Mouse (Mus musculus): Measurements from ENCODE around the gene Cobl. TPM values are rescaled to one million over a fixed set of nuclear protein-coding genes. Genes with fewer than 3 reads are reported as not detected.
A peak's percentile ranks its signal among the peaks of the same experiment; 100 is the strongest.

Gene Cobl
- total and polyA plus RNA-seq, 2 experiments from 2014 or later, result 20.5 to 42.5 TPM

DNA sequence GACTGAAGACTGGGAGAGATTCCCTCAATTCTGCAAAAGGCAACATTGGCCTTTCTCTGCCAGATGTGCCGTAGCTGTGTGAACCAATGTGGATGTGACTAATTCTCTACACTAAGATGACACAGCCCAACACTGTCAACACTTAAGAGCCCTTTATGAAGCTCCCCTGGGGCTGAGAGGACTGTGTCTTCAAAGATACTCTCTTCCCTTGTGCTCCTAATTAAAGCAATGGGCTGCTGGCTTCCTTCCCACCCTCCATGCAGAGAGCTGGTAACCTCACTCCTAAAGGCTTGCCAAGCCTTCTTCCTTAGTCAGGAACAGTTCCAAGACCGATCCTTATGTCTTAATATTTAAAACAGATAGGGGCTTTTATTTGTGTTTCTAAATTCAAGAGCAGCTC is 79.9 kb downstream of the Cobl start:
- H3K4me2 ChIP-seq (ENCODE audit: low read depth, low read length), result no peak overlapping the region
- H3K27me3 ChIP-seq (ENCODE audit: control insufficient read depth, insufficient read depth, low read length), result no peaks in the 10 kb centered on the region
- H3K9me3 ChIP-seq (replicated peaks; ENCODE audit: control insufficient read depth, low read length), result no peaks in the 10 kb centered on the region
- ATAC-seq (ENCODE audit: insufficient read depth, low read depth) (no peak), DNase-seq (ENCODE audit: low spot score) (no peak)
- 0 out of 2 replicates have a peak overlapping the region, but pooled peaks have one; percentile 10 for H3K9ac ChIP-seq (replicated peaks; ENCODE audit: low read depth, low read length)
- H3K4me1 ChIP-seq (ENCODE audit: control insufficient read depth, insufficient read depth), result peaks cover 36% of the 10 kb centered on the region
- H3K36me3 ChIP-seq (replicated peaks; ENCODE audit: control insufficient read depth, insufficient read depth, low read length), result no peaks in the 10 kb centered on the region
- H3K4me3 ChIP-seq (ENCODE audit: low read depth, low read length), result no peak overlapping the region
- no peak overlapping the region for H3K27ac ChIP-seq (ENCODE audit: low read depth)
- TF ChIP-seq CTCF (IDR thresholded peaks at IDR 0.05; ENCODE audit: low read depth), result no peak
- TF ChIP-seq EP300 (IDR thresholded peaks at IDR 0.05; ENCODE audit: low read depth), result no peak
- WGBS, result 28% methylated on average over 2 of the region's 2 CpGs

DNA sequence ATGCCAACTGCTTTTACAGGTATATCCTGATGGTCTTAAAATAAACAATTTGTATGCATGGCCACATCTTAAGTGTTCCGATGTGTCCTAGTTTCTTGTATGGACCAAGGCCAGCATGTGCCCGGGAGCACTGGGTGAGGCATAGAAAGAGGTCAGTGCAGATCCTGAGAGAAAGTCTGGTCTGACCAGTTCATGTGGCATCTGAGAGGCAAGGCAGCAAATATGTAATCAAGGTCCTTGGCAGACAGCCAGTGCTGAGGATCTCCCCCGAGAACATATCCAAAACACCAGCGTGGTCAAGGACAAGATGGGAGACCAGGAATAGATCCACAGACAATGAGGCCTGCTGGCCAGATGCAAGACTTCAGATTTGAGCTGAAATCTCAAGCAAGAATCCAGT is 81.8 kb downstream of the Cobl start:
- no peaks in the 10 kb centered on the region for H3K36me3 ChIP-seq (replicated peaks; ENCODE audit: control insufficient read depth, insufficient read depth, low read length)
- H3K27me3 ChIP-seq (ENCODE audit: control insufficient read depth, insufficient read depth, low read length), result no peaks in the 10 kb centered on the region
- H3K27ac ChIP-seq (ENCODE audit: low read depth), result no peak overlapping the region
- no peak overlapping the region for H3K9ac ChIP-seq (replicated peaks; ENCODE audit: low read depth, low read length)
- no peak for TF ChIP-seq CTCF (IDR thresholded peaks at IDR 0.05; ENCODE audit: low read depth)
- TF ChIP-seq EP300 (IDR thresholded peaks at IDR 0.05; ENCODE audit: low read depth), result no peak
- WGBS, result 25% methylated on average over 4 of the region's 4 CpGs
- no peak overlapping the region for H3K4me2 ChIP-seq (ENCODE audit: low read depth, low read length)
- DNase-seq (ENCODE audit: low spot score) (no peak), ATAC-seq (ENCODE audit: insufficient read depth, low read depth) (no peak)
- no peaks in the 10 kb centered on the region for H3K9me3 ChIP-seq (replicated peaks; ENCODE audit: control insufficient read depth, low read length)
- no peak overlapping the region for H3K4me3 ChIP-seq (ENCODE audit: low read depth, low read length)
- H3K4me1 ChIP-seq (ENCODE audit: control insufficient read depth, insufficient read depth), result peaks cover 36% of the 10 kb centered on the region

DNA sequence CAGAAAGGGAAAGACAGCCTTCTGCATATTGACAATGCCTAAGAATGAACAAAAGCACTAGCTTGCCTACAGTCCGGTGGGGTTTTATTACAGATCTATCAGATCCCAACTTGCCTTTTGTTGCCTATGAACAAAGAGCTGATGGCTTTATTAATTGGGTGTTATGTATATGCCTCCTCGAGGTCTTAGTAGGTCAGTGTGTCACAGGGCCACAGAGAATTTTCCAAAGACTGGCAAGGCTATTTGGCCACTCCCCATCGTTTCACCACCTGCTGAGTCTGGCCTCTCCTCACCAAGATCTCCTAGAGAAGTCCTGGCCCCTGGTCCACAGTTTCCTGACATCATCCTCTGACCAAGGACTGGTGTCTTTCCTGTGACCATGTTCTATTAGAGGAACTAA is 83.7 kb downstream of the Cobl start:
- 76% methylated on average over 3 of the region's 3 CpGs for WGBS
- H3K4me1 ChIP-seq (ENCODE audit: control insufficient read depth, insufficient read depth), result peaks cover 36% of the 10 kb centered on the region
- DNase-seq (ENCODE audit: low spot score) (no peak), ATAC-seq (ENCODE audit: insufficient read depth, low read depth) (no peak)
- H3K27ac ChIP-seq (ENCODE audit: low read depth), result no peak overlapping the region
- no peaks in the 10 kb centered on the region for H3K27me3 ChIP-seq (ENCODE audit: control insufficient read depth, insufficient read depth, low read length)
- H3K9me3 ChIP-seq (replicated peaks; ENCODE audit: control insufficient read depth, low read length), result no peaks in the 10 kb centered on the region
- TF ChIP-seq CTCF (IDR thresholded peaks at IDR 0.05; ENCODE audit: low read depth) (no peak), EP300 (IDR thresholded peaks at IDR 0.05; ENCODE audit: low read depth) (no peak)
- H3K36me3 ChIP-seq (replicated peaks; ENCODE audit: control insufficient read depth, insufficient read depth, low read length), result no peaks in the 10 kb centered on the region
- no peak overlapping the region for H3K4me2 ChIP-seq (ENCODE audit: low read depth, low read length)
- H3K4me3 ChIP-seq (ENCODE audit: low read depth, low read length), result no peak overlapping the region
- no peak overlapping the region for H3K9ac ChIP-seq (replicated peaks; ENCODE audit: low read depth, low read length)

DNA sequence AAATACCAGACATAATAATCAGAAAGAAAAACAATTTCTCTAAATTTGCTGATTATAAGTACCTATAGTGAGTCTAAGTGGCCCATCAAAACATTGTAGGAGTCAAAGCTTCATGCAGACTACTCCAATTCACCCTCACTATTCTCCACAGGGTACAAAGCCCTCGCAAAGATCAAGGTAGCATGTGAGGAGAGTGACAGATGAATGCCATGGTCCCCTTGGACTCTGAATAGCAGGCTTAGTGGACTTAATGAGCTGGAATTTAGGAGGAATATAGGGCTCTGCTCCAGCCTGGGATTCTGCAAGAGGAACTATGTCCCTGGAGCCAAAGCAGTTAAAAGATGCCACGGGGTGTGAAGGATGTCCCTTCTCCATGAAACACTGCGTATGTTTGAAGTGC is 88.1 kb downstream of the Cobl start:
- ATAC-seq (ENCODE audit: insufficient read depth, low read depth), result no peak

DNA sequence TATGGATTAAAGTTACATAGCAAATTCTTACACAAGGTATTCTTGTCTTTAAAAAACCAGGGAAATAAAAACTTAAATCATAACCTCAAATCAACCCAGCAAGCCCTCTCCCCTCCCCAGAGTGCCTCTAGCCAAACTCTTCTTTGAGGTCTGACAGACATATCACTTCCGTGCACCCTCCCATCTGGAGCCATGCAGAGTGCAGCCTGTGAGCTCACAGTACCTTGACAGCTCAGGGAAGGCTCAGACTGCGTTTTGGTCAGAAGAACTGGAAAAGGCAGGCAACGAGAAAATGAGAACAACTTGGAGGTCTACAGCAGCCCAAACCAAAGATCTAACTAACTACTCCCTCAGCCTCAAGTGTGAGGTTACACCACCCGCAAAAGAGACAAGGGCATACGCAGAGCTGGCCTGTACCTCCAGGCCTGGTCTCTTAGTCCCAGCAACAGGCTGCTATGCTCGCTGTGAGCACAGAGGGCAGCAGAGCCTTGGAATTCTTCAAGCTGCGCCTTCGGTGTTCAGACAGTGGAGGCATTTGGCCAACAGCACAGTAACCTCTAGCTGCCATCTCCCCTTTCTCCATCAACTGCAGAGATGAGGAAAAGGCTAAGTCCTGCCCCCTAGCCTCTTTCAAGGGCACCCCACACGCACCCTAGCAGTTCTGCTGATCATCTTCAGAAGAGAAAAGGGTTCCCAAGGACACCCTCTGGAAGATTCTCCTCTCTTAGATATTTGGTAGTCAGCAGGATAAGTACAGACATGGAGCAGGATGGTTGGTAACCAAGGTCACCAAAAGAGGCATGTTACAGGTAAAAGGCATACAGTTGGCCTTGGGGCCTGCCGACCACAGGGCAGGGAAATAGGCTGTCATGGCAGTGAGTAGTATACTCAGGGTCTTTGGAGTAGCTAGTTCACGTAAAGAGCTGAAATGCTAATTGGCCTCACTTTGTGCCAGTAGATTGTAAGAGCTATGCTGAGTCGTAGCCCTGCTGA is 91.4 kb downstream of the Cobl start:
- Histone ChIP-seq H3K36me3 (replicated peaks; ENCODE audit: control insufficient read depth, insufficient read depth, low read length) (no peaks in the 10 kb centered on the region), H3K4me3 (ENCODE audit: low read depth, low read length) (no peak overlapping the region), H3K4me1 (ENCODE audit: control insufficient read depth, insufficient read depth) (no peaks in the 10 kb centered on the region), H3K9ac (replicated peaks; ENCODE audit: low read depth, low read length) (no peak overlapping the region), H3K27me3 (ENCODE audit: control insufficient read depth, insufficient read depth, low read length) (no peaks in the 10 kb centered on the region), H3K4me2 (ENCODE audit: low read depth, low read length) (no peak overlapping the region), H3K9me3 (replicated peaks; ENCODE audit: control insufficient read depth, low read length) (no peaks in the 10 kb centered on the region), H3K27ac (ENCODE audit: low read depth) (no peak overlapping the region)
- WGBS, result 26% methylated on average over 12 of the region's 12 CpGs
- peak; percentile 78 for DNase-seq (ENCODE audit: low spot score)
- peak; percentile 95 for TF ChIP-seq CTCF (IDR thresholded peaks at IDR 0.05; ENCODE audit: low read depth)
- no peak for TF ChIP-seq EP300 (IDR thresholded peaks at IDR 0.05; ENCODE audit: low read depth)
- ATAC-seq (ENCODE audit: insufficient read depth, low read depth), result peak; percentile 90

More for the DNA sequence above, 88.1 kb downstream of the Cobl start:
- no peak for DNase-seq (ENCODE audit: low spot score)
- no peaks in the 10 kb centered on the region for H3K27me3 ChIP-seq (ENCODE audit: control insufficient read depth, insufficient read depth, low read length)
- H3K9me3 ChIP-seq (replicated peaks; ENCODE audit: control insufficient read depth, low read length), result no peaks in the 10 kb centered on the region
- WGBS, result 77% methylated on average over 3 of the region's 3 CpGs
- no peaks in the 10 kb centered on the region for H3K36me3 ChIP-seq (replicated peaks; ENCODE audit: control insufficient read depth, insufficient read depth, low read length)
- 0 out of 2 replicates have a peak, but pooled peaks cover 3% of the 10 kb centered on the region for H3K4me1 ChIP-seq (ENCODE audit: control insufficient read depth, insufficient read depth)
- H3K4me2 ChIP-seq (ENCODE audit: low read depth, low read length), result no peak overlapping the region
- no peak overlapping the region for H3K4me3 ChIP-seq (ENCODE audit: low read depth, low read length)
- H3K9ac ChIP-seq (replicated peaks; ENCODE audit: low read depth, low read length), result no peak overlapping the region
- H3K27ac ChIP-seq (ENCODE audit: low read depth), result no peak overlapping the region
- TF ChIP-seq EP300 (IDR thresholded peaks at IDR 0.05; ENCODE audit: low read depth) (no peak), CTCF (IDR thresholded peaks at IDR 0.05; ENCODE audit: low read depth) (no peak)
